Mouse (Mus musculus) layer of hippocampus, postnatal 10 days (tissue): Measurements from ENCODE around the gene Zbtb7a. TPM values are rescaled to one million over a fixed set of nuclear protein-coding genes. Genes with fewer than 3 reads are reported as not detected.
A peak's percentile ranks its signal among the peaks of the same experiment; 100 is the strongest.

Experiments
- DNase-seq, 2 experiments: peaks; one replicate each; pipeline ENCODE4 v3.0.0; 2021; ENCODE audit warnings: low spot score in 2 of 2
- total RNA-seq, 2 experiments: library from RNA; stranded (reverse); gene quantifications; 2 replicates each; pipeline ENCODE4 v1.2.3; 2021

The Zbtb7a gene
- total RNA-seq, 2 experiments from 2014 or later: 38.4 to 45.2 TPM

DNA sequence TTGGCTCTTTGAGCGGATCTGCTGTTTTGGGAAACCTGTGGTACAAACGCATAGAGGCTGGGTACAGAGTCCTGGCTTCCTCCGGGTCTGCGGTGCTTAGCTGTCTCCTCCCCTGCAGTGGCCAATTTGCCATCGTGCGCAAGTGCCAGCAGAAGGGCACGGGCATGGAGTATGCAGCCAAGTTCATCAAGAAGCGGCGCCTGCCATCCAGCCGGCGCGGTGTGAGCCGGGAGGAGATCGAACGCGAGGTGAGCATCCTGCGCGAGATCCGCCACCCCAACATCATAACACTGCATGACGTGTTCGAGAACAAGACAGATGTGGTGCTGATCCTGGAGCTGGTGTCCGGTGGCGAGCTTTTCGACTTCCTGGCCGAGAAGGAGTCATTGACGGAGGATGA lies 54.8 kb downstream of the Zbtb7a start:
- DNase-seq: no peak

DNA sequence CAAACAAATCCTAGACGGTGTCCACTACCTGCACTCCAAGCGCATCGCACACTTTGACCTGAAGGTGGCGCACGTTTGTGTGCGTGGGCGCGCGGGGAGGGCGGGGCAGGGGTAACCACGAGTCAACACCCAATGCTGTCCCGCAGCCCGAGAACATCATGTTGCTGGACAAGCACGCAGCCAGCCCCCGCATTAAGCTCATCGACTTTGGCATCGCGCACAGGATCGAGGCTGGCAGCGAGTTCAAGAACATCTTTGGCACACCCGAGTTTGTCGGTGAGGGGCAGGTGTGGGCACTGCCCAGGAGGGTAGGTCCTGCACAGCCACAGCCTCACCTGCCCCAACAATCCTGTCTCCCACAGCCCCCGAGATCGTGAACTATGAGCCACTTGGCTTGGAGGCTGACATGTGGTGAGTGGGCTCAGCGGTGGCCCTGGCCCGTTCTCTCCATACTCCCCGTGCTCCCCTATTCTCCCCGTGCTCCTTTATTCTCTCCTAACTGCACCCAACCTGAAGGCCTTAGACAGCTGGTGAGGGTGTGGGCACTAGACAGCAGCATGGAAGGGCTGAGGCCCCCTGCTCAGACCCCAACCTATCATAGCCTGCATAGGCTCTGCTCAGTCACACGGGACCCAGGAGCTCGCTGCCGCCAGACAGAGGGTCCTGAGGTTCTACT lies 55.4 kb downstream of the Zbtb7a start:
- no peak for DNase-seq

DNA sequence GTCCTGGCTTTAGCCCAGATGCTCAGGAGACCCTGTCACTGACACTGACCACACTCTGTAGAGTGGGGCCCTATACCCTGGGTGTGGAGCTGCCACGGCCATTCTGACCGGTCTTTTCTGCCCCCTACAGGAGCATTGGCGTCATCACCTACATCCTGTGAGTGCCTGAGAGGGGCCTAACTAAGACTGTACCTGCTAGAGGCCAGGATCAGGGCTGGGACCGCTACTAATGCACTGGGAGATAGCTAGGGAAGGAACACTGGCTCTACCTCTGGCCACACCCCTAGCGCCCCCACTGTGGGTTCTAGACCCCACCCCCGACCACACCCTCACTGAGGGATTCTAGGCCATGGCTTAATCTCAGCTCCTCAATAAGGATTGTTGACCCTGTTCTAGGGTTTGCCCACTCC lies 55.9 kb downstream of the Zbtb7a start:
- no peak for DNase-seq

DNA sequence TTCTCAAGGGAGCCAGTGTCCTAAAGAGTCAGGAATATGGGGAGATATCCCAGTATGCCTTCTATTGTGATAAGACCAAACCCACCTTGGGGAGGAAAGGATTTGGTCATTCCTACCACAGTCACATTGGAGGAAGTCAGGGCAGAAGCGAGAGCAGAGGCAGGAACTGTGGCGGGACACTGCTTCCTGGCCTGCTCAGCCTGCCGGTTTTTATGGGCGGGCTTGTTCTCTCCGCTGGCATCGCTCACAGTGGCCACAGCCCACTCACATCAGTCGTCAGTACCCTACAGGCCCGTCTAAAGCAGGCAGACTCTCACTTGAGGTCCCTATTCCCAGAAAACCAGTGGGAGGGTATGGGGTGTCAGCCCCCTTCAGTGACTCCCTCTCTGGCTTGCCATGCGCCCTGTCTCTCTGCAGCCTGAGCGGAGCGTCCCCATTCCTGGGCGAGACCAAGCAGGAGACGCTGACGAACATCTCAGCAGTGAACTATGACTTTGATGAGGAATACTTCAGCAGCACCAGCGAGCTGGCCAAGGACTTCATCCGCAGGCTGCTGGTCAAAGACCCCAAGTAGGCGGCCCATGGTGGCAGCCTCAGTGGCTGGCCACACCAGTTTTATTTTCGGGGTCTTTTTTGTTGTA lies 56.4 kb downstream of the Zbtb7a start:
- DNase-seq: no peak

DNA sequence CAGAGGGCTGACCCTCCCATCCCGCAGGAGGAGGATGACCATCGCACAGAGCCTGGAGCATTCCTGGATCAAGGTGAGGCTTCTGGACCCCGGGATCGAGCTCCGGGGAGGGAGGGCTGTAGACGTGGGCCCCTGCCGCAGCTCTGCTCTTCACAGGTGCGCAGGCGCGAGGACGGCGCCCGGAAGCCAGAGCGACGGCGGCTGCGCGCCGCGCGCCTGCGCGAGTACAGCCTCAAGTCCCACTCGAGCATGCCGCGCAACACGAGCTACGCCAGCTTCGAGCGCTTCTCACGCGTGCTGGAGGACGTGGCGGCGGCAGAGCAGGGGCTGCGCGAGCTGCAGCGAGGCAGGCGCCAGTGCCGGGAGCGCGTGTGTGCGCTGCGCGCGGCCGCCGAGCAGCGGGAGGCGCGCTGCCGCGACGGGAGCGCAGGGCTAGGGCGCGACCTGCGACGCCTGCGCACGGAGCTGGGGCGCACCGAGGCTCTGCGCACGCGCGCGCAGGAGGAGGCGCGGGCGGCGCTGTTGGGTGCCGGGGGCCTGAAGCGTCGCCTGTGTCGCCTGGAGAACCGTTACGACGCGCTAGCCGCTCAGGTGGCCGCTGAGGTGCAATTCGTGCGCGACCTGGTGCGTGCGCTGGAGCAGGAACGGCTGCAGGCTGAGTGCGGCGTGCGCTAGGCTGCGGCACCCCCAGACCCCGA lies 57.4 kb downstream of the Zbtb7a start:
- DNase-seq: peak; percentile 80 to 90

DNA sequence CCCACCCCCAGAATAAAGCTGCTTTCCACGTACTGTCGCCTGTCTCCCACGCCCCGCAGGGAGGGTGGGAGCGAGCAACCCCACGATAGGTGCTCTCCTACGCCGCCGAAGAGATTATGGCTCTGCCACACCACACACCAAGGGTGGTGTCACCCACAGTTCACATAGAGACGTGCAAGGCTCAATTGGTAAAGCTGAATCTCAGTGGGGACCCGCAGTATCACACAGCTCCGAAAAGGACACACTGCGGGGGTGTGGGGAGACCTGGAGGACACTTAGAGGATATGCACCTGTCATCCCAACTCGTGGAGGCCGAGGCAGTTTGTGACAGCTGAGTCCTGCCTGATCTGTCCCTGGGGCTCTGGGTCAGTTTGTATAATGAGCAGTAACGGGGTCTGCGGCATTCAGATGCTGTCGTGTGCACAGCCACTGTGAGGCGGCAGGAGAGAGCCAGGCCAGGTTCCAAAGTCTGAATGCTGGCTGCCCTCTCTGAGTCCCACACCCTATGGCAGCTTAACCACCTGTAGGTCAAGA lies 58.0 kb downstream of the Zbtb7a start:
- DNase-seq: peak in 1 of 2 experiments; percentile 50

DNA sequence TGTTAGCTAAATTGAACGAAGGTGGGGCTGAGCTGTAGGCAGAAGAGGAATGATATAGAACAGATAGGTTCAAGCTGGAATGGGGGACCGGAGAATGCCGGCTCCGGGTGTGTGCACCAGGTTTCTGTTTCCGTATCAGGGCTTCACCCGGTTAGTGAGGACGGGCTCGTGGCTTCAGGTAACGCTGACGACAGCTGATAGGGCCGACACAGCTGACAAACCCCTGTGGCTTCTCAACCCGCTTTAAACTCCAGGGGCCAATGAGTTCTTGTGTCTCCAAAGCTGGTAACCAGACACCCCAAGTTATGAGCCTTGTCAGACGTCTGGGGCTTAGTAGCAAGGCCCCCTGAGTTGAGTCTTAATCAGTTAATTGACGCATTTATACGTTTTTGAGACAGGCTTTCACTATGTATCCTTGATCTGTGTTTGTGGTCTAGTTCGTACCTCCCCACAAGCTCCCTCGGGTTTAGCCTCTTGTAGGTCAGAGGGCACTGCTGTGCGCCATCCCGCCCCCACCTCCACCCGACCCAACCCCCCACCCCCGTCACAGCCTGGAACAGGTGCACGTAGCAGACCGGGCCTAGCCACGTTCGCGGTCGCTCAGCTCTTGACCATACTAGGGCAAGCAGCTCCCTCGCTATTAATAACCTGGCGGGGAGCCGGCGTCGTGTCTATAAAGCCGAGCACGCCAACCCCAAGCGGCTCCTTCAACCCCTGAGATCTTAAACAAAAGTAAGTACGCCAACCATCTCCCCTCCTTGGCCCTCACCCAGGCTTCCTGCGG lies 59.2 kb downstream of the Zbtb7a start:
- no peak for DNase-seq

DNA sequence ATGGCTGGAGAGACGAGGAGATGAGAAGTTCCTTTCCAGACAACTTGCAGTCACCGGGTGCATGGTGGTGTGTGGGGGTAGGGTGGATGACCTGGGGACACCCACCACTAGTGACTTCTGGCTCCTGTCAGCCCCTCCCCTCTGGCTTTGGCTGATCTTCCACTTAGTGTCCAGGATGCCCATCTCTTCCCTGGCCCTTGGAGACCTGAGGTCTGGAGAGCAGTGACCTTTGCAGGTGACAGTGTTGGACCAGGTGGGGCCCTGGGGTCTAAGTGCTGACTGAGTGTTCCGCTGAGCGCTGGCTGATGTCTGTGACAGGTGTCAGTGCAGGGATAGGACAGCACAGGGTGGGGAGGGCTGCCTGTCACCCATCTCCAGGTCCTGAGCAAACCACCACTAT lies 60.3 kb downstream of the Zbtb7a start:
- DNase-seq: no peak

DNA sequence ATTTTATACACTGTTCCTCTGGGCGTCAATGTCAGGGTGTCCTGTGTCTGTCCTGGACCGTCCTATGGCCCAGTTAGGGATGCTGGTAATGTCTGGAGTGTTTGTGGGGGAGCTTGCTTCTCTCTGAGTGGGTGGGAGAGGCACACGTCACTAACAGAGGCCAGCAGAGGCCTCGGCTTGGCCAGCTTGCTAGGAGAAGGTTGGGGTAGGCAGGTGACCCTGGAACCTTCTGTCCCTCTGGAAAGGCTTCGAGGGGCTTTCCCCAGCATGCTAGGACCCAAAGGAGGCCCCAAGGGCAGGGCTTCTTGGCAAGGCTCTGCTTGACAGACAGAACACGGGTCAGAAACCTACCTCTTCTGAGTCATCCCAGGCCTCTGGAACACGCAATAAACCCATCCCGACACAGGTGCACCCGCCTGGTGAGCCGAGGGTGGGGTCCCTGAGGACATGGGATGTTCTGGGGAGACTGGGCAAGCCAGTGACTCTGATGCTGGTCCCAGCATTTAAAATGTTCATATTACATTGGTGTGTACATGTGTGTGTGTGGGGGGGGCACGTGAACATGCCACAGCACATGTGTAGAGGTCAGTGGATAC lies 61.5 kb downstream of the Zbtb7a start:
- DNase-seq: peak in 1 of 2 experiments; percentile 3

DNA sequence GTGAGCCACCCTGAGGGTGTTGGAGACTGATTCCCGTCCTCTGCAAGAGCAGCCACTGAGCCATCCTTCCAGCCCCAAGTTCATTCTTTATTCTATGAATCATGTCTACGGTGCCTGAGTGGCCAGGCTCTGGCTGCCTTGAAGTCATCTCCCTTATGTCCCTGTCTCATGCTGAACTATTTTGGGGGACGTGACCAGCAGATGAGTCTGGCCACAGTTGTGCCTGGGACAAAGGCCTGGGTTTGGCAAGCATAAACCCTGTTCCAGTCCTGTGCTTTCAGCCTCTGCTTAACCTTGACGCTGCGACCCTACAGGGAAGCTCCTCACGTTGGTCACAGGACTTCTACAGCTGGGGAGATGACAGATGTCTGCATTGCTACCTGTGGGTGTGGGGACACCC lies 62.3 kb downstream of the Zbtb7a start:
- DNase-seq: no peak

DNA sequence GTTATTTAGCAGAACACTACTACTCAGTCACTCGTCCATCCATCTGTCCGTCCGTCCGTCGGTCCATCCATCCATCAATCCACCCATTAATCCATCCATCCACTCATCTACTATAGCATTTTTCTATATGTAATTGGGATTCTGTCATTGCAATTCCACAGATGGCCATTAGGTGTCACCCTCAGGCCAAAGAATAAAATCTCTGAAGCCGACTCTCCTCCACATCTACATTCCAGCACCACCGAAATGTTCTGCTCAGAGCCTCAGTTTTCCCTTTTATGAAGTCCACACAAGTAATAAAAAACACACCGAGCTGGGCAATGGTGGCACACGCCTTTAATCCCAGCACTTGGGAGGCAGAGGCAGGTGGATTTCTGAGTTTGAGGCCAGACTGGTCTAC lies 63.2 kb downstream of the Zbtb7a start:
- peak; percentile 68 to 71 for DNase-seq

DNA sequence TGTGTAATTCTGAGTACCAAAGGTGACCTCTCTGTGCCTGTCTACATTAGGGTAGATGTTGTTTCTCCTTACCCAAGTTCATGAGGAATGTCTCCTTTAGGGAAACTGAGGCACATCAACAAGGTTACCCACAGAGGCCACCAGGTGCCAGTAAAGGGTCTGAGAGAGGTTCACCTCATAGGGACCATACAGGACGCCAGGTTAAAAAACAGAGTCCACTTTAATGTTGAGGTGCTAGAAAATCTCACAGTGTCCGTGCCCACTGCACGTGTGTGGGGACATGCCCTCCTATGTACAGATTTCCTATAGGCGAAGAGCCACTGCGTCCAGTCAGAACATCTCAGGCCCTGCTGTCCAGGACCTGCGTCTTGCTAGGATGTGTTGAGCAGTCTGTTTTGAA lies 64.0 kb downstream of the Zbtb7a start:
- no peak for DNase-seq

DNA sequence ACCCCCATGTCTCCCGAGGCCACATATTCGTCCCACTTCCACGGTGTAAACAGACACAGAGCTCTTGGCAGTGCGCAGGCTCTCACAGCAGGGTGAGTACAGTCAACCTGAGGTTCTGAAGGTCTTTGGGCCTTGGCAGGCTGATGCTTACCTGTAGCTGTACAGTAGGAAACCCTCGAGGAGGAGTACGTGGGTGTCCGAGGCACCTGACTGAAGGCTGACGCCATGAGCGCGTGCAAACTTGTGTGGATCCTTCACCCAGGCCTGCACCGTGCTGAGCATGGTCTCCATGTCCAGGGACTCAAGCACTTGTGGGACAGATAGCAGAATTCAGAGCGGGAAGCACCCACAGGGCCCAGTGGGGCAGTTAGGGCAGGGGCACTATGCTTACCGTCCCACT lies 65.1 kb downstream of the Zbtb7a start:
- DNase-seq: no peak

DNA sequence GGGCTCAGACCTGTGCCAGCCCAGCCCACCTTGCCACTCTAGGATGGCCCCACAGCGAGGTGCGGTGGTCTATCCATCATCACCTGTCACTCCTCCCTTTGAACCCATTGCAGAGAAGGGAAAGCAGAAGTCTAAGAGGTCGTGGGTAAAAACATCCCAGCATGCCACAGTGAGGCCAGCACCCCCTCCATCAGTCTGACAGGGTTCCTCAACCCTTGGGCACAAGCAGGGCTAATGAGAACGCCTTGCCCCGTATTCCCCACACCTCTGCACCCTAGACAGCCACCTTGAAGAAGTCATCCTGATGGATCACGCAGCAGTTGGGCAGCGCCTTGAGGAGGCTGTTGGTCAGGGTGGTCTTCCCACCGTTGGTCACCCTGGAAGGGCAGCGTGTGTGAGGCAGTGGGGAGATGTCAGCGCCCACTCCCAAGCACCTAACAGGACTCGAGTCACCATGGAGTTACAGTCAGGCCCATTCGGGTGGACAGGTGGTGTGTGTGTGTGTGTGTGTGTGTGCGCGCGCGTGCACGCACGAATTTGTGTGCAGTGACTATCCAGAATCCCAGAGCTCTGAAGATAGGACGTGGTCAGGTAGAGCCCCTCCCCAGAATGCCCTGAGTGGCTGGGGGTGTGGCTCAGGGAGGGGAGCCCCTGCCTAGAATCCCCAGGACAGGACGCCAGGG lies 65.7 kb downstream of the Zbtb7a start:
- DNase-seq: no peak

DNA sequence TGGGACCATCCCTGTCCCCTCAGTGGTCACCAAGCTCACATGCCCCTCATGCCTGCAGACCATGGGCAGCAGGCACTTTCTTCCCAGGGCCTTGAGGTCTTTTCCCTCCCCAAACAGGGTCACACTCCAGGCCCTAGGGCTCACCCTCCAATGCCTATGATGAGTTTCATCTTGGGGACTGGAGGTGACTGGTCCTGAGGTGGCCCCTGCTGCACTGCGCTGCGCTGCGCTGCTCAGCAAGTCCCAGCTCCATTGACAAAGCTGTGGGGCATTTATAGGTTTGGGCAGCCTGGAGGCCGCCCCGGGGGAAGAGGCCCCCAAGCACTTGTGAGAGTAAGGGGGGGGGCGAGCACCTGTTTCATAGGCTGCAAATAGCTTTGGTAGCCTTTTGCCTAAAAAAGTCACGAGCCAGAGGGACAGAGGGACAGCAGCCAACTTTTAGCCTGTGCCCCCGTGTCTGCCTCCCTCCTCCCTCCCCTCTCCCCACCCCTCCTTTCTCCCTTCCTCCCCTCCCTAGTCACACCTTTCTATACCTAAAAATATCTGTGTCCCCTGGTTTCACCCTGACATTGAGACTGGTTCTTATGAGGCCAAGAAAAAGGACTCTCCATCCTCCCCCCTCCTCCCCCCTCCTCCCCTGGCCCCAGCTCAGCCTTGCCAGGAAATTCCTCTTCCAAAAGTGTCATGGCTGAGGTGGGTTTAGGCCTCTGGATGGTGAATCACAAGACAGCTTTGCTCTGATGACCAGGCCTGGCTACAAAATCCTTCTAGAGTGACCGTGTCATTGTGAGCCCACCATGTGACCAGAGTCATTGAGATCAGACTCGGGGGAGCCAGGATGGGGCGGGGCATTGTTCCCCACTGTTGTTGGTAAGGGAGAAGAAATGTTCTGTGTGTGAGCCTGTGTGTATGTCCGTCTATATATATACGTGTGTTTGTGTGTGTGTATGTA lies 67.1 kb downstream of the Zbtb7a start, which contains the start of gene Nmrk2:
Nmrk2 (minus strand) TSS at position 245 of the 952 bp plus-strand sequence.
- DNase-seq: no peak
